Mouse (Mus musculus): ENCODE measurements around the gene Glt6d1.

DNA sequence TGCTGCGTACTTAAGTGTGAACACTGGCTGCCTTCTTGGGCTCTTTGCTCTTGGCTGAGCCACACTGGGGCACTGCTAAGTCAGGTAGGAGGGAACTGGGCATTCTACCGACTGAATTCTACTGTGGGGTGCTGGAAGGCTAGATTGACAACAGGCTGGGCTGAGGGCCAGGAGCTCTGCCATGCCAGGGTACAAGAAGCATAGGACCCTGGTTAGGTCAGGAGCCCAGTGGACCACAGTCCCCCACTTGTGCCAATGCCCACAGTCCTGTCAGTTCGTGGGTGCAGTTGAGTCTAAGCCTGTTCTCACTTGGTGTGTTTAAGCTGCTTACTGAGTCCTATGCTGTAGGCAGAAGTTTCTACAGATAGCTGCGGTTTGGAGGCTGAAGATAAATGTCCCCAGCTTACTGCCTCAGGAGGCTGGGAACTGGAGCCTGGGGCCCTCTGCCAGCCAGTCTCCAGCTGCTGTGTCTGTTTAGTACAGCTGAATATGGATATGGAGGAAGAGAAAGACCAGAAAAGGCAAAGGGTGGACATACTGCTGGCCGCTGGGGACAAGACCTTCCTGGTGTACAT, 47.1 kb upstream of the Glt6d1 start:
- no peak for TF ChIP-seq CHD2 (IDR thresholded peaks at IDR 0.05; ENCODE audit: low read length)
- no peak for TF ChIP-seq TCF12 (IDR thresholded peaks at IDR 0.05; ENCODE audit: low read depth, low read length)
- no peak for TF ChIP-seq BHLHE40 (IDR thresholded peaks at IDR 0.05; ENCODE audit: borderline replicate concordance, low read depth, low read length)
- no peak for TF ChIP-seq SIN3A (IDR thresholded peaks at IDR 0.05; ENCODE audit: low read length)
- TF ChIP-seq MAFK (IDR thresholded peaks at IDR 0.05; ENCODE audit: borderline replicate concordance, low read depth, low read length), result no peak
- no peak for TF ChIP-seq CTCF (IDR thresholded peaks at IDR 0.05 in 2 of 3, conservative IDR thresholded peaks at IDR 0.05 in 1 of 3; ENCODE audit: control insufficient read depth in 1 of 3, insufficient read depth in 1 of 3, low read depth in 2 of 3, low read length in 3 of 3, poor library complexity in 1 of 3, severe bottlenecking in 1 of 3)
- TF ChIP-seq MAZ (IDR thresholded peaks at IDR 0.05; ENCODE audit: low read depth, low read length), result no peak
- no peak for TF ChIP-seq CHD1 (IDR thresholded peaks at IDR 0.05; ENCODE audit: low read depth, low read length)
- TF ChIP-seq JUND (IDR thresholded peaks at IDR 0.05; ENCODE audit: low read depth, low read length), result no peak
- TF ChIP-seq MAX (IDR thresholded peaks at IDR 0.05; ENCODE audit: low read length), result no peak

All from MEL (cell line).